Mouse (Mus musculus) testis, adult 2 months (tissue): ENCODE measurements around the gene Scube1. TPM values are rescaled to one million over a fixed set of nuclear protein-coding genes. Genes with fewer than 3 reads are reported as not detected.

Source experiments
- H3K27ac ChIP-seq: fragments of 200-500 bp; 2 replicates; pipeline ENCODE4 v1.5.1; 2012; ENCODE audit warnings: low read depth, low read length; ENCODE audit not compliant: control insufficient read depth, insufficient read depth
- H3K27me3 ChIP-seq: fragments of 200-500 bp; 2 replicates; pipeline ENCODE4 v1.6.1; 2012; ENCODE audit warnings: mild to moderate bottlenecking, low read length, moderate library complexity; ENCODE audit not compliant: control insufficient read depth, insufficient read depth
- H3K36me3 ChIP-seq: fragments of 200-500 bp; 2 replicates; pipeline ENCODE4 v1.6.1; 2012; ENCODE audit warnings: mild to moderate bottlenecking, low read length; ENCODE audit not compliant: control insufficient read depth, insufficient read depth
- H3K4me1 ChIP-seq: fragments of 200-500 bp; 2 replicates; pipeline ENCODE4 v1.6.1; 2012; ENCODE audit warnings: low read length; ENCODE audit not compliant: control insufficient read depth, insufficient read depth
- H3K4me3 ChIP-seq: fragments of 200-500 bp; 2 replicates; pipeline ENCODE4 v1.5.1; 2012; ENCODE audit warnings: low read depth, mild to moderate bottlenecking, low read length, moderate library complexity, mixed read lengths; ENCODE audit not compliant: control insufficient read depth
- CTCF ChIP-seq: fragments of 200-500 bp; IDR thresholded peaks from 2 replicates; pipeline ENCODE4 v1.5.1; 2012; ENCODE audit warnings: low read depth, mild to moderate bottlenecking, inconsistent platforms, low read length, moderate library complexity; ENCODE audit not compliant: control insufficient read depth, insufficient read depth, insufficient replicate concordance
- POLR2A ChIP-seq: fragments of 200-500 bp; IDR thresholded peaks from 2 replicates; pipeline ENCODE4 v1.6.1; 2012; ENCODE audit warnings: low read depth, mild to moderate bottlenecking, inconsistent platforms, low read length, moderate library complexity; ENCODE audit not compliant: control insufficient read depth
- polyA plus RNA-seq: library from polyadenylated mRNA; depleted of rRNA; stranded (reverse); fragments of >200 nt; gene quantifications from 2 replicates; pipeline ENCODE4 v1.2.3, GENCODE M21; 2012

The Scube1 gene
- polyA plus RNA-seq, 1 experiment, result 1.4 TPM

DNA sequence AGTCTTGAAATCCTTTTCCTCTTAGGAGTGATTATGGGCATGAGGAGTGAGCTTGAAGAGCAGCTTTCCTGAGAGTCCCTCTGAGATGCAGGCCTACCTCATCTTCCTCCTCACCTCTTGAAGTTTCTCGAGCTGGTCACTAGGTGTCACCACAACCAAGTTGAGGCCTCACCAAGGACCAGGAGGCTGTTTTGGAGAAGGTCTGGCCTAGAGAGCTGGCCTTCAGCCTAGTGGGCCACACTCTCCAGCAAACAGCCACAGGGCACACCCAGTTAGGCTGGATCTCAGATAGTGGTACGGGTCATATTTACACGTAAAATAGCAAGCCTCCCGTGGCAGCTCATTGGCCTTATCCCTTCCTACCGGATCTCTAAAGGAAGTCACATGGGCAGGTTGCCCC is 60.1 kb downstream of the Scube1 start:
- no peak overlapping the region for H3K4me3 ChIP-seq
- no peak overlapping the region for H3K27ac ChIP-seq
- H3K27me3 ChIP-seq, result no peaks in the 10 kb centered on the region
- no peaks in the 10 kb centered on the region for H3K4me1 ChIP-seq
- no peaks in the 10 kb centered on the region for H3K36me3 ChIP-seq
- TF ChIP-seq CTCF (peak; percentile 44; the same call in 1 of the 2 replicates), POLR2A (no peak)

DNA sequence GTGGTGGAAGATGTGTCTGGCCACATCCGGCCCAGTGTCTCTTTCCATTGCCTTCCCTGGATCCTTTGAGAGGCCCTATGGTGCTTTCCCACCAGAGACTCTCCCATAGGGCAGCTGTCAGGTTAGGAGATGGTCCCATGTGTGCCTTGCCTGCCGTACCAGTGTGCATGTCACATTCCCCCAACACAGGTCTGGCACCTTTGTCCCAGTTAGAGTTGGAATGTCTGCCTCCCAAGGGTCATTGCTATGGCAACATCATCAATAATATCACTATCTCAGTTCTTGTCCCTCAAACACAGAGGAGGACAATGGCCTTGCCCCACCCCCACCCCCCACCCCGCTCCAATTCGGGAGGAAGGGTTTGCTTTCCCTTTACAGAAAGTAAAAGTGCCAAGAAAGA is 61.8 kb downstream of the Scube1 start:
- H3K27ac ChIP-seq, result no peak overlapping the region
- H3K4me3 ChIP-seq, result no peak overlapping the region
- TF ChIP-seq POLR2A (no peak), CTCF (no peak)
- H3K4me1 ChIP-seq, result no peaks in the 10 kb centered on the region
- no peaks in the 10 kb centered on the region for H3K27me3 ChIP-seq
- H3K36me3 ChIP-seq, result no peaks in the 10 kb centered on the region

DNA sequence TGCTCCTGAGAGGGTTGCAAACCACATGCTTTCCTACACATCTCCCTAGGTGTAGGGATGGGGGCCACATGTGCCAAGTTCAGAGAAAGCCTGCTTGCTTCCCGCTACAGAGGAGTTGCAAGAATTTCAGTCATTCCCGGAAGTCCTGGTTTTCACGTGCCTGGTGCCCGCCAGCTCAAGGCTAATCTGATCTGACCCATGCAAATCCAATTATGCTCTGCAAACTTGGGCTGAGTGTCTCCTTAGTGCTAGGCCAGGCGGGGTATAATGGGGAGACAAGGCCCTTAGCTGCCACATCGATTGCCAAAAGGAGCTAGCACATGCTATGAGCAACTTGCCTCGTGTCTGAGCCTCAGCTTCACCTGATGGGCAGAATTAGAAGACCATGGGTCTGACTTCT is 62.7 kb downstream of the Scube1 start:
- no peaks in the 10 kb centered on the region for H3K36me3 ChIP-seq
- no peak for TF ChIP-seq POLR2A
- H3K4me1 ChIP-seq, result no peaks in the 10 kb centered on the region
- H3K4me3 ChIP-seq, result no peak overlapping the region
- no peak overlapping the region for H3K27ac ChIP-seq
- no peaks in the 10 kb centered on the region for H3K27me3 ChIP-seq

DNA sequence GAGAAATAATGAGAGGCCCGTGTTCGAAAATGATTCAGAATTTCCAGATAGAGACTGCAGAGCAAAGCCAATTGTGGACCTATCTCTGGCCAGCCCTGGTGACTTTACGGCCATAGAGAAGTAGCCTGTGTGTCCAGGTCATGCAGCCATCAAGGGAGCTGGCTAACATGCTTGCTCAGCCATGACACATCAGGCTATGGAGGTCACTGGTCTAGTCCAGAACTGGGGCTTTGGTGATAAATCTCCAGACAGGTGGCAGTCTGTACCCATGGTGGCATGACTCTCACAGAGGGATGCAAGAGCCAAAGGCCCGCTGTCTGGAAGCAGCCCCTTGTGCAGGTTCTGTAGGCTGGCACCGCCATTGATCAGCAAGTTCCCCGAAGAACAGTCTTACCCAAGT is 82.3 kb downstream of the Scube1 start:
- H3K4me3 ChIP-seq, result no peak overlapping the region
- H3K27me3 ChIP-seq, result no peaks in the 10 kb centered on the region
- no peaks in the 10 kb centered on the region for H3K4me1 ChIP-seq
- no peak overlapping the region for H3K27ac ChIP-seq
- H3K36me3 ChIP-seq, result no peaks in the 10 kb centered on the region
- no peak for TF ChIP-seq POLR2A

DNA sequence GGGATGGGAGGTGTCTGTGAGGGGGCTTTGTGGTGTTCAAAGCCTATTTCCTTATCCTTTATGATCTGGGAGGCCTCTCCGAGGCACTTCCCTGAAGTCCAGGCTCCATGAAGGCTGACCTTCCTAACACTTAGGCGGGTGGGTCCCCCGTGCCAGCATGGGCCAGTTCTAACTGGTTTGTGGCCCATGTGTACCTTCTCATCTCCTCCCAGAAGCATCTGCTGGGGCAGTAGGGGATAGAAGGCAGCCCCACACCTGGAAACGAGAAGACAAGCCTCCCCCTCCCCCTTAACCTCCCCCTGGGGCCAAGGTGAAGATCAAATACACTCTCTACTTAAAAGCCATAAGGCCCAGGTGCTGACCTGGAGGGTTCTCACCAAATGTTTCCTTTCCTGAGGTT is 84.6 kb downstream of the Scube1 start:
- TF ChIP-seq POLR2A (no peak), CTCF (no peak)
- H3K36me3 ChIP-seq, result no peaks in the 10 kb centered on the region
- no peaks in the 10 kb centered on the region for H3K27me3 ChIP-seq
- no peak overlapping the region for H3K4me3 ChIP-seq
- no peak overlapping the region for H3K27ac ChIP-seq
- H3K4me1 ChIP-seq, result no peaks in the 10 kb centered on the region; the same call in 1 of the 2 replicates

DNA sequence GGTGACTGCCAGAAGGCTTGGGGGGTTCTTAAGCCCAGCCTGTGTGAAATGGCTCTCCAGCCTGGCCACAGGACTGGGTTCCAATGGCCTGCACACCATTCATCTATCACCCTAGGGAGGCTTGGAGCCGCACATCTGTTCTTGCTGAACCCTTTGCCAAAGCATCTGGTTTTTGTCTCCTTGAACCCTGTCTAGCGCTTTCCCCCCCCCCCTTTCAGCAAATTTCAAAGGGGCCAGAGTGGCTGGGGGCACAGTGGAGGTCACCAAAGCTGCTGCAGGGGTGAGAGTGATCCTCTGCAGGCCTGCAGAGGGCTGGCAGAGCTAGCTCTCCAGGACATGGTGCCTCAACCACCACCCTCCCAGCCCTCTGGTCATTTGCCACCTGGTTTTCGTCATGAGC is 85.7 kb downstream of the Scube1 start:
- no peaks in the 10 kb centered on the region for H3K36me3 ChIP-seq
- H3K4me3 ChIP-seq, result no peak overlapping the region
- H3K27ac ChIP-seq, result no peak overlapping the region
- no peaks in the 10 kb centered on the region; the same call in 1 of the 2 replicates for H3K4me1 ChIP-seq
- H3K27me3 ChIP-seq, result no peaks in the 10 kb centered on the region
- TF ChIP-seq POLR2A, result no peak
- TF ChIP-seq CTCF, result no peak

DNA sequence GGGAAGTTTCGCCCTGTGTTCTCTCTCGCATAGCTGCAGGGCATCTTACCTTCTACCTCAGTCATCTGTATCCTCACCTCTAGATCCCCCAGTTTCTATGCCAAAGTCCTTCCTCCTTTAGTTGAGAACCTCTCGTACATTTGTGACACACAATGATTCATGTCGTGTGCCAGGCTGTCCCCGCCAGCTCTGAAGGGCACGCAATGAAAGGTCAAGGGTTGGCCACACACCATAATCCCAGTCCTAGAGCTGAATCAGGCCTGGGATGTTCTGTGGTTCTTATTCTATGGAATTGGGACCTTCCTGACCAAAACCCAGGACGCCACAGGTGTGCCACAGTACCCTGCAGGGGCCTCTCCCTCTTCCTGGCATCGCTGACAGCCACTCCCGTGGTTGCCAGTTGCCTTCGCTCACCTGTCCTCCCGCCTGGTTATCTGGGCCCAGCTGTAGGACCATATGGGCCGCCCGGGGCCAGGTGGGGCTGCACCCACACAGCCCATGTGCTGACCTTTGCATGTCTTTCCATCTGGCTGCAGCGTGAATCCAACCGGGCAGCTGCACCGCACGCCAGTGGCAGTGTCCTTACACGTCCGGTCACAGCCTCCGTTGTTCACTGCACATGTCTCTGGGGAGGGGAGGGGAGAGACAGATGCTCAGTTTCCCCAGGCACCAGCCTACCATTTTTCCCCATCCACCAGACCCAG is 86.5 kb downstream of the Scube1 start:
- TF ChIP-seq POLR2A (no peak), CTCF (no peak)
- Histone ChIP-seq H3K4me3 (no peak overlapping the region), H3K27me3 (no peaks in the 10 kb centered on the region), H3K27ac (no peak overlapping the region), H3K4me1 (no peaks in the 10 kb centered on the region; the same call in 1 of the 2 replicates), H3K36me3 (no peaks in the 10 kb centered on the region)

DNA sequence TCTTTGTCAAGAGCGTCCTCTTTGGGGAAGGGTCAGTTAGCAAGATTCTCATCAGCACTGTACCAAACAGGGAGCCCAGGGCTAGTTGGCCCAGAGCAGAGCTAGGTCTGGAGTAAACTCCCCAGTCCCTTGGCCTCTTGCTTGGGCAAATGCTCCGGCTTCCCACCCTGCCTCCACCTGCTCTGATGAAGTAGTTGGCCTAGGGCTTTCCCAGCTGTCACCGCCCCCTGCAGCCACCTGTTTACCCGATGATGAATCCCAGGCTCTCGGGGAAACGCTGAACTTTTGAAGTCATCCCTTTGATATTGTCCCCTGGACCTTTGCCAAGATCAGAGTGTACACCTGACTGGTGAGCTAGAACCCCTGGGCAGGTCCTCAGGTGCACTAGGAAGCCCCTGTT is 88.1 kb downstream of the Scube1 start:
- Histone ChIP-seq H3K4me3 (no peak overlapping the region), H3K4me1 (no peaks in the 10 kb centered on the region; the same call in 1 of the 2 replicates), H3K27ac (no peak overlapping the region), H3K36me3 (no peaks in the 10 kb centered on the region), H3K27me3 (no peaks in the 10 kb centered on the region)
- TF ChIP-seq CTCF (no peak), POLR2A (no peak)
